Mouse (Mus musculus): ENCODE results near the gene Kcns1. TPM values are rescaled to one million over a fixed set of nuclear protein-coding genes. Genes with fewer than 3 reads are reported as not detected.

Kcns1 gene
- polyA plus RNA-seq, 1 experiment from 2014 or later = 0.29 TPM

GRCm38 (mm10) chr2:164188722-164189121, 17.8 kb upstream of the Kcns1 start:
- H3K27me3 ChIP-seq (replicated peaks) = no peaks in the 10 kb centered on the region
- no peak overlapping the region for H3K4me3 ChIP-seq (replicated peaks)
- no peak overlapping the region for H3K4me2 ChIP-seq (replicated peaks)
- H3K36me3 ChIP-seq = no peaks in the 10 kb centered on the region
- 31% methylated on average over 5 of the region's 5 CpGs for whole genome bisulfite sequencing
- no peak overlapping the region for H3K27ac ChIP-seq
- H3K9me3 ChIP-seq = no peaks in the 10 kb centered on the region
- H3K4me1 ChIP-seq (replicated peaks) = no peaks in the 10 kb centered on the region
- no peak for ATAC-seq
- no peak overlapping the region for H3K9ac ChIP-seq

- no peaks in the 10 kb centered on the region for H3K9me3 ChIP-seq
- ATAC-seq = peak; percentile 25; the same call in 1 of the 2 replicates
- WGBS = 44% methylated on average over 9 of the region's 9 CpGs
- no peak overlapping the region for H3K4me3 ChIP-seq (replicated peaks)
- no peaks in the 10 kb centered on the region for H3K4me1 ChIP-seq (replicated peaks)
- H3K4me2 ChIP-seq (replicated peaks) = no peak overlapping the region
- H3K36me3 ChIP-seq = no peaks in the 10 kb centered on the region
- no peaks in the 10 kb centered on the region for H3K27me3 ChIP-seq (replicated peaks)
- H3K9ac ChIP-seq = no peak overlapping the region
- no peak overlapping the region for H3K27ac ChIP-seq
These were observed 13.3 kb upstream of the Kcns1 start for GRCm38 (mm10) chr2:164184145-164184719.

- Histone ChIP-seq H3K4me2 (replicated peaks) (no peak overlapping the region), H3K27me3 (replicated peaks) (peaks cover 1% of the 10 kb centered on the region; the same call in 1 of the 2 replicates), H3K4me3 (replicated peaks) (no peak overlapping the region), H3K9ac (no peak overlapping the region), H3K9me3 (no peaks in the 10 kb centered on the region), H3K36me3 (no peaks in the 10 kb centered on the region), H3K4me1 (replicated peaks) (no peaks in the 10 kb centered on the region), H3K27ac (no peak overlapping the region)
- 68% methylated on average over 9 of the region's 9 CpGs for WGBS
- ATAC-seq = peak; percentile 49; the same call in 1 of the 2 replicates
These were observed 12.4 kb upstream of the Kcns1 start for GRCm38 (mm10) chr2:164183340-164183739.

GRCm38 (mm10) chr2:164182692-164183255, 11.9 kb upstream of the Kcns1 start, which contains the start of gene Wfdc5:
Gene Wfdc5, minus strand, starts transcription at chr2:164182742.
- no peaks in the 10 kb centered on the region for H3K4me1 ChIP-seq (replicated peaks)
- peaks cover 6% of the 10 kb centered on the region; the same call in 1 of the 2 replicates for H3K27me3 ChIP-seq (replicated peaks)
- H3K36me3 ChIP-seq = no peaks in the 10 kb centered on the region
- no peaks in the 10 kb centered on the region for H3K9me3 ChIP-seq
- no peak within 1 kb of the TSS for H3K9ac ChIP-seq
- H3K27ac ChIP-seq = no peak within 1 kb of the TSS
- no peak for ATAC-seq
- no peak within 1 kb of the TSS for H3K4me3 ChIP-seq (replicated peaks)
- 71% methylated on average over 7 of the region's 7 CpGs for WGBS
- no peak within 1 kb of the TSS for H3K4me2 ChIP-seq (replicated peaks)

- no peak for ATAC-seq
- no peak overlapping the region for H3K4me3 ChIP-seq (replicated peaks)
- no peaks in the 10 kb centered on the region for H3K9me3 ChIP-seq
- H3K36me3 ChIP-seq = no peaks in the 10 kb centered on the region
- H3K27ac ChIP-seq = no peak overlapping the region
- H3K4me2 ChIP-seq (replicated peaks) = no peak overlapping the region
- no peaks in the 10 kb centered on the region for H3K4me1 ChIP-seq (replicated peaks)
- H3K9ac ChIP-seq = no peak overlapping the region
- peaks cover 6% of the 10 kb centered on the region; the same call in 1 of the 2 replicates for H3K27me3 ChIP-seq (replicated peaks)
- WGBS = 77% methylated on average over 4 of the region's 4 CpGs
These were observed 9.9 kb upstream of the Kcns1 start for GRCm38 (mm10) chr2:164180770-164181169.

- Histone ChIP-seq H3K4me2 (replicated peaks) (no peak overlapping the region), H3K36me3 (no peaks in the 10 kb centered on the region), H3K4me1 (replicated peaks) (no peaks in the 10 kb centered on the region), H3K4me3 (replicated peaks) (no peak overlapping the region), H3K9ac (no peak overlapping the region), H3K27ac (no peak overlapping the region), H3K9me3 (no peaks in the 10 kb centered on the region), H3K27me3 (replicated peaks) (peaks cover 6% of the 10 kb centered on the region; the same call in 1 of the 2 replicates)
- 51% methylated on average over 3 of the region's 3 CpGs for WGBS
- ATAC-seq = no peak
These were observed 9.2 kb upstream of the Kcns1 start for GRCm38 (mm10) chr2:164180124-164180523.

- H3K4me2 ChIP-seq (replicated peaks) = no peak overlapping the region
- no peak overlapping the region for H3K27ac ChIP-seq
- no peak overlapping the region for H3K9ac ChIP-seq
- H3K4me1 ChIP-seq (replicated peaks) = 0 out of 2 replicates have a peak, but pooled peaks cover 3% of the 10 kb centered on the region
- no peak overlapping the region for H3K4me3 ChIP-seq (replicated peaks)
- WGBS = 84% methylated on average over 5 of the region's 5 CpGs
- H3K27me3 ChIP-seq (replicated peaks) = peaks cover 10% of the 10 kb centered on the region; the same call in 1 of the 2 replicates
- H3K9me3 ChIP-seq = no peaks in the 10 kb centered on the region
- ATAC-seq = no peak
- H3K36me3 ChIP-seq = no peaks in the 10 kb centered on the region
These were observed 6.9 kb upstream of the Kcns1 start for GRCm38 (mm10) chr2:164177831-164178230.

- peaks cover 6% of the 10 kb centered on the region for H3K4me1 ChIP-seq (replicated peaks)
- ATAC-seq = no peak
- no peaks in the 10 kb centered on the region for H3K36me3 ChIP-seq
- H3K27ac ChIP-seq = no peak overlapping the region
- peaks cover 22% of the 10 kb centered on the region for H3K27me3 ChIP-seq (replicated peaks)
- H3K9ac ChIP-seq = no peak overlapping the region
- H3K4me2 ChIP-seq (replicated peaks) = no peak overlapping the region
- WGBS = 87% methylated on average over 3 of the region's 3 CpGs
- H3K9me3 ChIP-seq = no peaks in the 10 kb centered on the region
- H3K4me3 ChIP-seq (replicated peaks) = no peak overlapping the region
These were observed 4.9 kb upstream of the Kcns1 start for GRCm38 (mm10) chr2:164175850-164176249.

GRCm38 (mm10) chr2:164174649-164175395, 3.9 kb upstream of the Kcns1 start:
- Histone ChIP-seq H3K4me1 (replicated peaks) (peaks cover 10% of the 10 kb centered on the region), H3K27me3 (replicated peaks) (peaks cover 32% of the 10 kb centered on the region), H3K4me2 (replicated peaks) (no peak overlapping the region), H3K9ac (no peak overlapping the region), H3K4me3 (replicated peaks) (no peak overlapping the region), H3K27ac (no peak overlapping the region), H3K36me3 (no peaks in the 10 kb centered on the region), H3K9me3 (no peaks in the 10 kb centered on the region)
- ATAC-seq = no peak
- WGBS = 67% methylated on average over 8 of the region's 8 CpGs

- Histone ChIP-seq H3K9me3 (no peaks in the 10 kb centered on the region), H3K9ac (no peak overlapping the region), H3K36me3 (no peaks in the 10 kb centered on the region), H3K27ac (no peak overlapping the region), H3K4me3 (replicated peaks) (no peak overlapping the region), H3K4me1 (replicated peaks) (peaks cover 14% of the 10 kb centered on the region), H3K27me3 (replicated peaks) (peaks cover 45% of the 10 kb centered on the region), H3K4me2 (replicated peaks) (no peak overlapping the region)
- 65% methylated on average over 3 of the region's 3 CpGs for WGBS
- ATAC-seq = no peak
These were observed 2.5 kb upstream of the Kcns1 start for GRCm38 (mm10) chr2:164173394-164173793.

- peak overlapping the region; percentile 72 for H3K4me2 ChIP-seq (replicated peaks)
- no peak overlapping the region for H3K27ac ChIP-seq
- no peaks in the 10 kb centered on the region for H3K36me3 ChIP-seq
- peaks cover 63% of the 10 kb centered on the region for H3K27me3 ChIP-seq (replicated peaks)
- no peaks in the 10 kb centered on the region for H3K9me3 ChIP-seq
- H3K9ac ChIP-seq = no peak overlapping the region
- 5% methylated on average over 11 of the region's 11 CpGs for WGBS
- 0 out of 2 replicates have a peak overlapping the region, but pooled peaks have one; percentile 36 for H3K4me3 ChIP-seq (replicated peaks)
- no peak for ATAC-seq
- peaks cover 20% of the 10 kb centered on the region for H3K4me1 ChIP-seq (replicated peaks)
These were observed 587 bp downstream of the Kcns1 start for GRCm38 (mm10) chr2:164170326-164170725.

GRCm38 (mm10) chr2:164168571-164168946, 2.4 kb downstream of the Kcns1 start:
- Histone ChIP-seq H3K36me3 (no peaks in the 10 kb centered on the region), H3K4me3 (replicated peaks) (peak overlapping the region; percentile 31), H3K4me2 (replicated peaks) (peak overlapping the region; percentile 61), H3K9ac (no peak overlapping the region), H3K4me1 (replicated peaks) (peaks cover 17% of the 10 kb centered on the region), H3K27me3 (replicated peaks) (peaks cover 60% of the 10 kb centered on the region), H3K9me3 (no peaks in the 10 kb centered on the region), H3K27ac (no peak overlapping the region)
- peak; percentile 47; the same call in 1 of the 2 replicates for ATAC-seq
- 15% methylated on average over 42 of the region's 42 CpGs for WGBS

Measured in intestine, embryonic 15.5 days (tissue).